Mouse (Mus musculus): ENCODE data around the gene Dusp10. TPM values are rescaled to one million over a fixed set of nuclear protein-coding genes. Genes with fewer than 3 reads are reported as not detected.

Gene Dusp10
- total RNA-seq, 1 experiment from 2014 or later: 11.2 TPM

Other genes starting within 250 kb of the Dusp10 start
- 0.94 and 3.1 TPM in 2 replicates for gene 1700056E22Rik, start 21.0 kb downstream of the Dusp10 start, total RNA-seq (2017)

All from hematopoietic stem cell, adult 5-6 weeks (primary cell).